Mouse (Mus musculus): ENCODE data around the gene Wsb2.

- TF ChIP-seq EP300 (IDR thresholded peaks at IDR 0.05) = no peak
- TF ChIP-seq CTCF (IDR thresholded peaks at IDR 0.05) = no peak
Measured at GRCm38 (mm10) chr5:117323751-117324150, 33.4 kb upstream of the Wsb2 start.
